Mouse (Mus musculus): ENCODE measurements around the gene C1ql4. TPM values are rescaled to one million over a fixed set of nuclear protein-coding genes. Genes with fewer than 3 reads are reported as not detected.

Gene C1ql4
- polyA plus RNA-seq, 1 experiment = 0.10 TPM

- Histone ChIP-seq H3K79me2 (ENCODE audit: control insufficient read depth, insufficient read depth) (peaks cover 13% of the 10 kb centered on the region), H3ac (ENCODE audit: control insufficient read depth, insufficient read length) (peak within 1 kb of the TSS; percentile 16), H3K36me3 (ENCODE audit: control insufficient read depth, insufficient read depth) (peaks cover 7% of the 10 kb centered on the region), H3K27me3 (ENCODE audit: control insufficient read depth, insufficient read depth, insufficient read length) (peaks cover 6% of the 10 kb centered on the region), H3K4me3 (peak within 1 kb of the TSS; percentile 72), H3K4me2 (ENCODE audit: low read depth) (peak within 1 kb of the TSS; percentile 95)
- TF ChIP-seq USF1 (IDR thresholded peaks at IDR 0.05; ENCODE audit: low read depth) (no peak), E2F4 (IDR thresholded peaks at IDR 0.05; ENCODE audit: insufficient read depth) (no peak), TCF3 (IDR thresholded peaks at IDR 0.05; ENCODE audit: insufficient read length, low read depth) (no peak), CEBPB (IDR thresholded peaks at IDR 0.05; ENCODE audit: insufficient read depth, poor library complexity, severe bottlenecking) (no peak), MAX (IDR thresholded peaks at IDR 0.05; ENCODE audit: low read depth) (no peak), SRF (IDR thresholded peaks at IDR 0.05; ENCODE audit: control insufficient read depth, insufficient read length, low read depth) (no peak), POLR2AphosphoS2 (IDR thresholded peaks at IDR 0.05; ENCODE audit: insufficient read length, low read depth) (no peak), POLR2A (IDR thresholded peaks at IDR 0.05; ENCODE audit: insufficient read length, low read depth) (no peak), TCF12 (IDR thresholded peaks at IDR 0.05; ENCODE audit: insufficient read depth, poor library complexity, severe bottlenecking) (no peak), MYOD1 (IDR thresholded peaks at IDR 0.05; ENCODE audit: control insufficient read depth in 1 of 3, insufficient read length in 2 of 3, low read depth in 2 of 3) (no peak), REST (IDR thresholded peaks at IDR 0.05; ENCODE audit: insufficient read depth, insufficient read length) (no peak), MYOG (IDR thresholded peaks at IDR 0.05; ENCODE audit: control insufficient read depth in 1 of 3, insufficient read depth in 1 of 3, insufficient read length in 2 of 3, low read depth in 2 of 3) (no peak)
Observed at GRCm38 (mm10) chr15:99074019-99074599, 13.5 kb downstream of the C1ql4 start, which contains the start of gene Troap. TSS of gene Troap (plus strand) at chr15:99074575.

- no peak overlapping the region for H3ac ChIP-seq (ENCODE audit: control insufficient read depth, insufficient read length)
- H3K4me2 ChIP-seq (ENCODE audit: low read depth) = no peak overlapping the region
- peaks cover 11% of the 10 kb centered on the region for H3K27me3 ChIP-seq (ENCODE audit: control insufficient read depth, insufficient read depth, insufficient read length)
- no peak overlapping the region for H3K4me3 ChIP-seq
- no peaks in the 10 kb centered on the region for H3K36me3 ChIP-seq (ENCODE audit: control insufficient read depth, insufficient read depth)
- peaks cover 13% of the 10 kb centered on the region for H3K79me2 ChIP-seq (ENCODE audit: control insufficient read depth, insufficient read depth)
- TF ChIP-seq CEBPB (IDR thresholded peaks at IDR 0.05; ENCODE audit: insufficient read depth, poor library complexity, severe bottlenecking) (no peak), SRF (IDR thresholded peaks at IDR 0.05; ENCODE audit: control insufficient read depth, insufficient read length, low read depth) (no peak)
Observed at GRCm38 (mm10) chr15:99071988-99072387, 15.6 kb downstream of the C1ql4 start.

- Histone ChIP-seq H3ac (ENCODE audit: control insufficient read depth, insufficient read length) (no peak overlapping the region), H3K27me3 (ENCODE audit: control insufficient read depth, insufficient read depth, insufficient read length) (peaks cover 46% of the 10 kb centered on the region), H3K36me3 (ENCODE audit: control insufficient read depth, insufficient read depth) (no peaks in the 10 kb centered on the region), H3K4me3 (no peak overlapping the region), H3K79me2 (ENCODE audit: control insufficient read depth, insufficient read depth) (no peaks in the 10 kb centered on the region), H3K4me2 (ENCODE audit: low read depth) (no peak overlapping the region)
- TF ChIP-seq TCF12 (IDR thresholded peaks at IDR 0.05; ENCODE audit: insufficient read depth, poor library complexity, severe bottlenecking) (no peak), MYOG (IDR thresholded peaks at IDR 0.05; ENCODE audit: control insufficient read depth in 1 of 3, insufficient read depth in 1 of 3, insufficient read length in 2 of 3, low read depth in 2 of 3) (no peak), SRF (IDR thresholded peaks at IDR 0.05; ENCODE audit: control insufficient read depth, insufficient read length, low read depth) (no peak), E2F4 (IDR thresholded peaks at IDR 0.05; ENCODE audit: insufficient read depth) (no peak), MYOD1 (IDR thresholded peaks at IDR 0.05; ENCODE audit: control insufficient read depth in 1 of 3, insufficient read length in 2 of 3, low read depth in 2 of 3) (no peak), POLR2AphosphoS2 (IDR thresholded peaks at IDR 0.05; ENCODE audit: insufficient read length, low read depth) (no peak), REST (IDR thresholded peaks at IDR 0.05; ENCODE audit: insufficient read depth, insufficient read length) (no peak), MAX (IDR thresholded peaks at IDR 0.05; ENCODE audit: low read depth) (no peak), POLR2A (IDR thresholded peaks at IDR 0.05; ENCODE audit: insufficient read length, low read depth) (no peak), TCF3 (IDR thresholded peaks at IDR 0.05; ENCODE audit: insufficient read length, low read depth) (no peak), USF1 (IDR thresholded peaks at IDR 0.05; ENCODE audit: low read depth) (no peak), CEBPB (IDR thresholded peaks at IDR 0.05; ENCODE audit: insufficient read depth, poor library complexity, severe bottlenecking) (no peak)
Observed at GRCm38 (mm10) chr15:99065557-99066165, 22.0 kb downstream of the C1ql4 start.

- H3K27me3 ChIP-seq (ENCODE audit: control insufficient read depth, insufficient read depth, insufficient read length) = peaks cover 46% of the 10 kb centered on the region
- TF ChIP-seq CEBPB (IDR thresholded peaks at IDR 0.05; ENCODE audit: insufficient read depth, poor library complexity, severe bottlenecking) = no peak
- TF ChIP-seq POLR2AphosphoS2 (IDR thresholded peaks at IDR 0.05; ENCODE audit: insufficient read length, low read depth) = no peak
- TF ChIP-seq MYOD1 (IDR thresholded peaks at IDR 0.05; ENCODE audit: control insufficient read depth in 1 of 3, insufficient read length in 2 of 3, low read depth in 2 of 3) = peak in 1 of 3 experiments; percentile 42
- TF ChIP-seq MAX (IDR thresholded peaks at IDR 0.05; ENCODE audit: low read depth) = no peak
- TF ChIP-seq REST (IDR thresholded peaks at IDR 0.05; ENCODE audit: insufficient read depth, insufficient read length) = no peak
- peak overlapping the region; percentile 6 for H3K4me3 ChIP-seq
- H3K4me2 ChIP-seq (ENCODE audit: low read depth) = peak overlapping the region; percentile 85
- no peaks in the 10 kb centered on the region for H3K79me2 ChIP-seq (ENCODE audit: control insufficient read depth, insufficient read depth)
- H3K36me3 ChIP-seq (ENCODE audit: control insufficient read depth, insufficient read depth) = no peaks in the 10 kb centered on the region
- H3ac ChIP-seq (ENCODE audit: control insufficient read depth, insufficient read length) = no peak overlapping the region
Observed at GRCm38 (mm10) chr15:99056332-99056731, 31.3 kb downstream of the C1ql4 start.

- H3K27me3 ChIP-seq (ENCODE audit: control insufficient read depth, insufficient read depth, insufficient read length) = peaks cover 39% of the 10 kb centered on the region
- H3K79me2 ChIP-seq (ENCODE audit: control insufficient read depth, insufficient read depth) = no peaks in the 10 kb centered on the region
- H3K4me3 ChIP-seq = peak overlapping the region; percentile 6
- no peak for TF ChIP-seq SRF (IDR thresholded peaks at IDR 0.05; ENCODE audit: control insufficient read depth, insufficient read length, low read depth)
- no peak for TF ChIP-seq MYOG (IDR thresholded peaks at IDR 0.05; ENCODE audit: control insufficient read depth in 1 of 3, insufficient read depth in 1 of 3, insufficient read length in 2 of 3, low read depth in 2 of 3)
- TF ChIP-seq CEBPB (IDR thresholded peaks at IDR 0.05; ENCODE audit: insufficient read depth, poor library complexity, severe bottlenecking) = no peak
- no peak for TF ChIP-seq E2F4 (IDR thresholded peaks at IDR 0.05; ENCODE audit: insufficient read depth)
- TF ChIP-seq MYOD1 (IDR thresholded peaks at IDR 0.05; ENCODE audit: control insufficient read depth in 1 of 3, insufficient read length in 2 of 3, low read depth in 2 of 3) = no peak
- TF ChIP-seq POLR2AphosphoS2 (IDR thresholded peaks at IDR 0.05; ENCODE audit: insufficient read length, low read depth) = no peak
- no peak for TF ChIP-seq MAX (IDR thresholded peaks at IDR 0.05; ENCODE audit: low read depth)
- no peak for TF ChIP-seq POLR2A (IDR thresholded peaks at IDR 0.05; ENCODE audit: insufficient read length, low read depth)
- TF ChIP-seq TCF3 (IDR thresholded peaks at IDR 0.05; ENCODE audit: insufficient read length, low read depth) = no peak
- TF ChIP-seq TCF12 (IDR thresholded peaks at IDR 0.05; ENCODE audit: insufficient read depth, poor library complexity, severe bottlenecking) = no peak
- no peak for TF ChIP-seq USF1 (IDR thresholded peaks at IDR 0.05; ENCODE audit: low read depth)
- no peak for TF ChIP-seq REST (IDR thresholded peaks at IDR 0.05; ENCODE audit: insufficient read depth, insufficient read length)
- no peaks in the 10 kb centered on the region for H3K36me3 ChIP-seq (ENCODE audit: control insufficient read depth, insufficient read depth)
- no peak overlapping the region for H3ac ChIP-seq (ENCODE audit: control insufficient read depth, insufficient read length)
- H3K4me2 ChIP-seq (ENCODE audit: low read depth) = peak overlapping the region; percentile 85
Observed at GRCm38 (mm10) chr15:99055511-99055961, 32.1 kb downstream of the C1ql4 start.

Data from myocyte (in vitro differentiated cells).